Mouse (Mus musculus) R1 (cell line): ENCODE results near the gene Entr1.

Experiments used
- DNase-seq: peaks from one replicate; pipeline ENCODE4 v3.0.0-alpha.2; 2018; ENCODE audit warnings: low read depth, low spot score

The Entr1 gene

GRCm38 (mm10) chr2:26348241-26348640 is 40.9 kb downstream of the Entr1 start:
- no peak for DNase-seq

- peak; percentile 55 for DNase-seq
Measured at GRCm38 (mm10) chr2:26342609-26343490, 46.3 kb downstream of the Entr1 start.

- DNase-seq = peak; percentile 16
Measured at GRCm38 (mm10) chr2:26342044-26342443, 47.1 kb downstream of the Entr1 start.

GRCm38 (mm10) chr2:26341510-26341981 is 47.6 kb downstream of the Entr1 start:
- no peak for DNase-seq

- DNase-seq = no peak
Measured at GRCm38 (mm10) chr2:26339204-26339551, 49.9 kb downstream of the Entr1 start.

GRCm38 (mm10) chr2:26338302-26339203 is 50.6 kb downstream of the Entr1 start:
- no peak for DNase-seq
